Mouse (Mus musculus) yolk sac, embryonic 10.5 days (tissue): ENCODE measurements around the gene Tril.

Experiments used
- DNase-seq: peaks from one replicate; pipeline ENCODE4 v3.0.0-alpha.2; 2017; ENCODE audit warnings: low spot score

Gene Tril

DNA sequence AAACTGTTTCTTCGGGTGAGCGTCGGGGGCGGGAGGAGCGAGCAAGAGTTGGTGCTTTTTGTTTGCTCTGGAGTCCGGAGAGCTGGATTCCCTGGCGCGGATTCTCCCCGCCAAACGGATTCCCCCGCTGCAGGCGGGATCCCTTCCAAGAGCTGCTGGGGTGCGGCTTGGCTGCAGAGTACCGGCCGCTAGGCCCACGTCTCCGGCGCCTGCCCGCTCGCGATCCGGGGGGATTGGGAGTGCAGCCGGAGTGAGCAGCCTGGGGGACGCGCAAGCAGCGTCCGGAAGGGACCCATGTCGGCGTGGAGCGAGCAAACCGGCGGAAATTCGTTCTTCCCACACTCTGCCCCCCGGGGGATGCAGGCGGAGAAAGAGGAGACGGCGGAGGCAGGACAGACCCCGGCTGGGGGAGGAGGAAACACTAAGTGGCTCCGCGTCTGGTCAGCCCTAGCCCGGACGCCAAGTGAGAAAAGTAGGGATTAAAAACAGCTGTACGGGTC, at the start of gene Tril:
Gene Tril (minus strand): TSS at position 345 of the 500 bp plus-strand sequence.
- DNase-seq, result peak; percentile 75

DNA sequence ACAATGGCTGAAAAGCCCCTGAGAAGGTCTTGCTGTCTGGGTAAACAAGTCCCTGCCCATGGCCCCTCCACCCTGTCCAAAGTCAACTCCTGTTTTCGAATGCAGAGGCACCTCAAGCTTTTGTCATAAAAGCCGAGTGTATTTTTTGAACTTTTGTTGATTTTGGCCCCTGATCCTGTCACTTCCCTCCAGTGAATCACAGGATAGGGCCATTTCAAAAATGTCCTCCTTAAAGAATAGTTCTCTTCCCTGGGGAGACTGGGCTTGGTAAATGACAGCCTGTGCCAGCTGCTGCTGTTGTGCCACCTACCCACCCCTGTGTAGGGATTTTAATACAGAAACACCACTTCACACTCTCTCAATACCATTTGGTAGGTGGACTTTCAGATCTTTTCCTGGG, 42.4 kb upstream of the Tril start:
- no peak for DNase-seq

DNA sequence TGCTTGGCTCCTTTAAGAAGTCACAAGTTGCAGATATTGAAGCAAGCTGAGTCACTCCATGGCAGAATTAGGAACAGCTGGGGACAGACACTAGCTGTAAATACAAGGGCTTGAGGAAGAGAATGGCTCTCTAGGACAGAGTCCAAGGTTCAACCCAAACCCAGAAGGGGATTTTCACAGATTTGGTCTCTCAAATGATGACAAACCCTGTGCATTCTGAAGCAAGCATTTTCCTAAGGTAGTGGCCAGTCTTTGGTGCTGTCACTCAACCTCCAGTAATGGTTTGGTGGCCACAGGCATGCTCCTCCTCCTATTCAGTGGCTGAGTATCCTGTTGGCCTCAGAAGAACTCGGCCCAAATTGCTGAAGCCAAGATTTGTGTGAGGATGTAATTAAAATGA, 38.5 kb upstream of the Tril start:
- no peak for DNase-seq

DNA sequence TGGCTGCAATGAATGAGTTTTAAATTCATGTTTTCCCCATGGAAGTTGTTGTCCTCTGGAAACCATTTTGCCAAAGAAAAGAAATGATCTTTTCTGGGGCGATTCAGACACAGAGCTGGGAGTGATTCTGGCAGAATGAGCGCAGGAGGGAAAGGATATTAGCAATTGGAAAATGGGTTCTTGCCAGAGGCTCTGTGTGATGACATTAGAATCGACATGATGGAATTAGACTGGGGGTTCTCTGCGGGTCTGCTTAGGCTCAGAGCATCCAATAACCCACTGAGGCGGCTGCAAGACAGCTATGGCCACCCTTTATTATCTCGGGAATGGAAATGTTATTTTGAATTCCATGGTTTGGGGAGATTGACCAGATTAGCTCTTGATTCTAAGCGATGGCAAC, 37.2 kb upstream of the Tril start:
- no peak for DNase-seq

DNA sequence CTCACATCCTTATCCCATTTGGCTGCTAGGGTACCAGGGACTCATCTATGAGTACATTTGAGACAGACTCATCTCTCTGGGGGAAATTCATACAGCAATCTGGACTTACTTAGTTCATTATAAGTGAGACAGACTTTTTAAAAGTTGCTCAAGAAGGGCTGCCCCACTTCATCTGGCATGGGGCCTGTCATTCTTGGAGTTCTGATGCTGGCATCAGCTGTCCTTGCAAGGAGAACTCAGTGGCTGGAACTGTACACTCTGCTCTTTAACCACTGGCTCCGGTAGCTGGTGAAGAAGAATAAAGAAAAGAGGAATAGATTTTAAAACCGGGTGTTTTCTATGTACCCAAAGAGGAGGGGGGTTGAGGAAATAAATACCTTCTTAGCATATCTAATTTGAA, 36.1 kb upstream of the Tril start:
- no peak for DNase-seq

DNA sequence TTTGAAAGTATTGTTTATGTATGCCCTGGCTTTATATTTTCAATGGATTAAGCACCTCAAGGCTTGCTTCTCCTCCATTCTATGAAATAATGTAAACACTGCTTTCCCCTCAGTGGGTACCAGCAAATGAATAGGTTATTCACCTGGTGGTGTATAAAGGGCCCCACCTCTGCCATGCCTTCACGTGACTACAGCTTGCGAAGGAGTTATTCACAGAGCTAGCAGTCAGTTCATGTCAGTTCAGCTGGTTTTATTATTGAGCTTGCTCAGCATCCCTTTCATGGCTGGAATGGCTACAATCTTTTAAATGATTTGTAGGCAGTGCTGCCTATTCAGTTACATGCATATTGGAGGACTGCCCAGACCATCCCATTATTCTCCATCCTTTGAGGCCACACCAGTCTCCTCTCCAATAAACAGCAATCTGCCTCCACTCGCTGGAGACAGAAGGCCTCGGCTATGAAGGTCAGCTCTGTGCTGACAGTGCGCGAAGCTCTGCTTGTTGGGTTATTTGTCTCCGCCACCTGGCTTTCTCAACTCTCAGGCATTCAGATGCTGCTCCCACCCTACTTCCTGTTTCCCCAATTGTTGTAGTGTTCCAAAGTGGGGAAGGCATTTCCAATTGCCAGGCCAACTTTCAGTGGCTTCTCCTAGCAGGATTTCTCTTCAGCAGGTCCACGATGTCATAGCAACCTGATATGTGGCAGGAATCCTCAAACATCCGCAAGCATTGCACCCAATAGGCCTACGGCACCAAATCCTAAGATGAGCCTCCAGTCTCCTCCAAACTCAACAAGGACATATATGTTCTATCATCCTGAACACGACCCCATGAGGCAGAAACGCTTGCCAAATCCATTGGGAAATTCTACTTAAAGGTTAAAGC, 34.6 kb upstream of the Tril start:
- no peak for DNase-seq

DNA sequence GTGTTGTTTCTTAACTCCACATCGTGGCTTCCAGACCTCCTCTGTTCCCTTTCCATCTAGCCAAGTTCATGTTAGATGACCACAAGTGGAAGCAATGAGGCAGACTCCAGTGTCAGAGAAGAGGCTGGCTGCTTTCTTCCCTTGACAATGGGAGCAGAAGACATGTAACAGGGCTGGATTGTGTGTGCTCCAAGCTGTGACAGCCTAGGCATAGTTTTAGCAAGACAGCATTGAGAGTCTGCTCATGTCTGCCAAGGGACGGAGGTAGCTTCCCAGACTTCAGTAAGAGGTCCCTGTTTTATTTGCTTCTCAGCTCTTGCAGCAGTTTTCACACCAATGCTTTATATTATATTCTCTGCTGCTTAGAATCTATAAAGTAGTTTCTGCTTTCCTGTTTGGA, 33.6 kb upstream of the Tril start:
- DNase-seq, result no peak

DNA sequence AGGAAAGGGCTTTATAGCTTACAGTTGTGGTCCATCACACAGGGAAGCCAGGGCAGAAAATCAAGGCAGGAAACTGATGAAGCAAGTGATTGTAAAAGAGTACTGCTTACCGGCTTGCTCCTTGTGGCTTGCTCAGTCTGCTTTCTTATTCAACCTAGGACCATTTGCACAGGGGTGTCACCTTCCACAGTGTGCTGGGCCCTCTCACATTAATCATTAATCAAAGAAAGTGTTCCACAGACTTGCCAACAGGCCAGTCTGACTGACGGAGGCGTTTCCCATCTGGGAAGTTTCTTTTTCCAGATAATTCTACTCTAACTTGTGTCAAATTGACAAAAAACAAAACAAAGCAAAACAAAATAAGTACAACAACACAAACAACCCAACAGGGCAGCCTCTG, 32.9 kb upstream of the Tril start:
- peak; percentile 12 for DNase-seq

DNA sequence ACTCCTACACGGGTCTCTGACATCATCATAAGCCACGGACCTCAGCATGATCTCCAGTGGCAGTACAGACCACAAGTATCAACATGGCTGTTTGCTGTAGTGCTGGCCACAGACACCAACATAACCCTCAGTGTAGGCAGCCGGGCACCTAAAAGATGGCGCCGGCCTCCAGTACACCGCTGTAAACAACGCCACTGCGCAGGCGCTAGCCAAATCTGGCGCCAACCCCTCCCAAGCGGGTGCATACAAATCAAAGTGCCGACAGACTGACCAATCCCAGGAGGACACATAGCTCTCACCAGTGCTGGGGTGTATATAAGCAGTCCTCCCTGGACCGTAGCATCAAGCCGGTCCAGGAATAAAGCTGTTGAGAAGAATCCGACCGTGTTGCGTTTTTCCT, 24.0 kb upstream of the Tril start:
- no peak for DNase-seq

DNA sequence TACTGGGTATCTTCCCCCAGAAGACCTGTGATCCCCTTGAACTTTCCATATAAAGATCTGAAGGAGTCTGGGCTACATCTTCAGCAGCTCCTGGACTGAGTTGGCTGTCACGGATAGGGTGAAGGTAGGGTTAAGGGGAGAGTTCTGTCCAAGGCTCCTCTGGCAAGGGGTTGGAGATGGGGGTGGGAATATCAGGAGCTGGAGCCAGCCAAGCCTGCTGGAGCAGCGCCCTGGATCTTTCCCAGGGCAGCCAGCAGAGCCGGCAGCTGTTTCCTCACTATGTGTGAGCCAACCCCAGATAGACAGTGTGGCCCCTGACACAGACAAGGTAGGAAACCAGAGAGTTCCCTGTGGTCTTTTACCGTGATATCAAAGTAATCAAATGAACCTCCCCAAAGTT, 4.6 kb upstream of the Tril start:
- no peak for DNase-seq

DNA sequence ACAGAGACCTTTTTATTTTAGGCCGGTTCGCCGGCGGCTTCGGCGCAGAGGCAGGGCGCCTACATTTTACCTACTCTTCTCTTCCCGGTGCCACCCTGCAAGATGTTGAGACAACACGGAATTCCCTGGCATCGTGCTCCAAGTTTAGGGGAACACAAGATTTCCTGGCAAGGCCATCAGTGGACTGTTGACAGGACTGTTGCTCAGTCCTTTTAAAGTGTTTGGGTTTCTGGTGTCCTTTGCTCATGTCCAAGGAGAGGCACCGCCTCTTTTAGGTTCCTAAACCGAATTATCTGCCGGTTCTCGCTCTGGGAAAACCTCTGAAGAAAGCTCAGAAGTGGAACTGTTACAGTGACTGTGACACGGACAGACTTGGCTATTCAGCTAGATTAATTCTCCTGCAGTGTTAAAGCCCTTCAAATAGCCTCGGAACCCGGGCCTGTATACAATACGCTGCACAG, 441 bp upstream of the Tril start:
- no peak for DNase-seq

DNA sequence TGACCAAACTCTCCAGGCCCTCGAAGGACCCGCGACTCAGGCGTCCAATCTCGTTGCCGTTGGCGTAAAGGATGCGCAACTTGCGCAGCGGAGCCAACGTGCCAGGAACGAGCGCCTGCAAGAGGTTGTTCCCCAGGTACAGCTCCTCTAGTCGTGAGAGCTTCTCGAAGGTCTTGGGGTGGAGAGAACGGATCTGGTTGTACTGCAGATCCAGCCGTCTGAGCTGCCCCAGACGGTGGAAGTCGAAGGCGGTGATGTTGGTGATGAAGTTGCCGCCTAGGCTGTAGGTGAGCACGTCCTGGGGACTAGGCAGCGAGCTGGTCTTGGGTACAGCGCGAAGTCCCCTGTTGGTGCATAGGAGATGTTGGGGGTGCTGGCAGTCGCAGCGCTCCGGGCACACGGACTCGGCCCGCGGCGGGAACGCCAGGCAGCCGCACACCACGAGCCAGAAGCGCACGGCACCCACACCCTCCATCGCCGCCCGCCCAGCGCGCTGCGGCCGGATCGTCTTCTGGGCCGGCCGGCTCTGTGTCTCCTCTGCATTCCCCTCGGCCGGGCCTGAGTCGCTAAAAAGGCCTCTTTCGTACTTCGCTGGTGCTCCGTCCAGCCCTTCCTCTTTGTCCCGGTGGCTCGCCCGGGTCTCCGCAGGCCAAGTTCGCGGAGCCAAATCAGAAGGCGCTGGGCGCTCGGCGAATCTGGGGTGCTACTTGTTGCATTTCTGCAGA, 707 bp downstream of the Tril start:
- peak; percentile 20 for DNase-seq

DNA sequence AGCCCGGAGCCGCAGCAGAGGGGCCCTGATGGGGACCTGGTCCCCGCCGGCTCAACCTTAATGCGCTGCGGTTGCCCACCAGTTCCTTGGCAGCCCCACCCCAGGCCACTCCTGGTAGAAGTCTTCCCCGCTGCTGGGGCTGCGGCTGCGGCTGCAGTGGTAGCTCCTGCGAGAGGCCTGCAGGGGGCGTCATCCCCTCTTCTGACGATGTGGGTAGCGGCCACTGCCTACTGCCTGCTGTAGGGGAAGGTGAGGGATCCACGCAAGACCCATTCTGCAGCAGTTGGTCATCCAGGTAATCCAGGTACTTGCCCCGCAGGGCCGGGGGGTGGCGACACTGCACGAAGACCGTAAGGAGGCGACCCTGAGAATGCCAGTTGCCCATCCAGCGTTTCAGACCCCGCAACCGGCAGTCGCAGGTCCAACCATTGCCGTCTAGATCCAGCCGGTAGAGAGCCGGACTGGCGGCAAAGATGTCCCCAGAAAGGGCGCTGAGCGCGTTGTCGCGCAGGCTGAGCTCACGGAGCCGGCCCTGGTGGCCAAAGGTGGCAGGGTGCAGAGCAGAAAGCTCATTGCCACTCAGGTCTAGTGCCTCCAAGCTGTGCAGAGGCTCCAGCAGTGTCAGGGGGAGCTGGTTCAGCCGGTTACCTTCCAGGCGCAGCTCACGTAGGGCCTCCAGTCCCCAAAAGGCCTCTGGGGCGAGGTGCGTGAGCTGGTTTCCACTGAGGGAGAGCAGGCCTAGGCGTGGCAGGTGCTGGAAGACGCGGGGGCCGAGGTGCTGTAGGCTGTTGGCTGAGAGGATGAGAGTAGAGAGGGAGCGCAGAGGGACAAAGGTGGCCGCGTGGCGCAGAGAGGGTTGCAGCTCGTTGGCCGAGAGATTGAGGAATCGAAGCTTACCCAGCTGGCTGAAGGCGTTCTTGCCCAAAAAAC, 1.6 kb downstream of the Tril start:
- peak; percentile 25 for DNase-seq

DNA sequence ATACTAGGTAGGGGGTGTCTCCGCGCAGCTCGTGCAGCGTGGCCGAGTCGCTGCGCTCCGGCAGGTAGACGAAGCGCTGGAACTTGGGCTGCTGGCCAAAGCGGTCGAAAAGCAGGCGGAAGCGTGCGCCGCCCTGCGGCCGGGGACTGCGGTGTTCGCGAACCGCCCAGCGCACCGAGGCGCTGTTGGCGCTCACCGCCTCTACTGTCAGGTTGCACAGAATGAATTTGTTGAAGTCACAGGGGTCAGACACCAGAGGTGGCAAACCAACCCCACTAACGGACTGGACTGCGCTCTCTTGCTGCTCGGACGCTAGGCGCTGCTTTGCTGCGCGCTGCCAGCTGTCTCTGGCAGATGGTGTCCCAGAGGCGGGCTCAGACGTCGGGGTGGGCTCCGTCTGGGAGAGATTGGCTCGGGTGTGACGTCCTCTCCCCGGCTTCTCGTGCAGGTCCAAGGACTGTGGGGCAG, 2.3 kb downstream of the Tril start:
- DNase-seq, result peak; percentile 54

DNA sequence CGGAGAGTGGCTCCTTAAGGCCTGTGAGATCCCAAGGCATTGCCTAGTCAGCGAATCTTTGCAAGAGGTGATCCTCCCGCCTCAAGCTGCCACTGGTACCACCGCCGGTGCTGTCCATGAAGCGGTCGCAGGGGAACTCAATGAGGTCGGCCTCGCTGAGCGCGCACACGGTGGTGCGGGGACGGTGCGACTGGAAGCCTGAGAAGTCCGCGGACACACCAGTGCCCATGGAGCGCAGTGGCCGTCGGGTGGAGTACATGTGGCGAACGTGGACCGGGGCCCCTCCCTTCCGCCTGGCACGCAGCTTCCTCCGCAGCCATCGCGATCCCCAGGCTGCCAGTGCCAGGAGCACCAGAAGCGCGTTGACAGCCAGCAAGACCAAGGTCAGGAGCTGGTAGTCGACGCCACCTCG, 2.9 kb downstream of the Tril start:
- peak; percentile 7 for DNase-seq

DNA sequence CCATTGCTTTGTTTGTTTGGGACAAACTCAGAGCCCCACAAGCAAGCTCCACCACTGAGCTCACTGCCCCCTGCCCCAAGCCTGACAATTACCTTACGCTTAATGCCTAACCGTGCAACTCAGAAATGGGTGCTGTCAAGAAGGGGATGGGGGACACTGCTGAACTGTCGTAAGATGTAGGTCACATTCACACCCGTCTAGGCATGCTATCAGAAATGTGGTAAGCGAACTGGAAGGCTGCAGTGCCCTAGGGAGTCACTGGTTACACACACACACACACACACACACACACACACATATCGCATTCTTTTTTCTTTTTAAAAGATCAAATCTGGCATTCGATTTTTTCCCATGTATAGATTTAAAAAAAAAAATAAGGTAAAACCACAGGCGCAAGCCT, 4.0 kb downstream of the Tril start:
- no peak for DNase-seq

DNA sequence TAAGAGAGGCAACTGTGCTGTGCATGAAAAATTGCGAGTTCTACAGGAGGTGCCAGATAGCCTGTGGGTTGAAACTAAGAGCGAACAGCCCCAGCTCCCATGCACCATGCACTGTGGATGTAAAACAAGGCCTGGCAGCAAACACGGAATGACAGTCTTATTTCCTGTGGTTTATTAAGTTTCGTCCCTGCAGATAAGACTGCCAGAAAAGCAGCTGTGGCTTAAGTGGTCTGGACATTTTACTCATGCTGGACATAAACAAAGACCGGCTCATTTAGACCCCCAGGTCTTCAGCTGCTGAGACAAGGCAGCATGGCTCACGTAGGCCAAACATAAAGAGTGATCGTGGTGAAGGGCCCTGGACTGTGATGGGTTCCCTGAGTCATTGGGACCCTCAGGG, 4.9 kb downstream of the Tril start:
- peak; percentile 5 for DNase-seq

DNA sequence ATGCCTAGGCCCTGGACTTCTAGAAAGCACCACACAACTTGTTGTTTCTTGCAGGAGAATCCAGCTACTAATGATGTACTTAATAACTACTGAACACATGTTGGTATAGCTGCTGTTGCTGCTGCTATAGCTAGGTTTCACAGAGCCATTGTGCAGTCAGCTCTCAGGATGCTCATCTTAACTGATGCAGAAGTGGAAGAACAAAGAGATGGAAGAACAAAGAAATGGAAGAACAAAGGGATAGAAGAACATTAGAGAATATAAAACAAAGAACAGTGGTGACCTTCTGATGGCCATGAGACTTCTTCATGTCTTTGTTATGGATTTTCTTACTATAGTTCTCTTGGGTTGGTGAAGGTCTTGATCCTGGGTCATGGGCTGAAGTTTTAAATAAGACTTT, 6.4 kb downstream of the Tril start:
- DNase-seq, result no peak

DNA sequence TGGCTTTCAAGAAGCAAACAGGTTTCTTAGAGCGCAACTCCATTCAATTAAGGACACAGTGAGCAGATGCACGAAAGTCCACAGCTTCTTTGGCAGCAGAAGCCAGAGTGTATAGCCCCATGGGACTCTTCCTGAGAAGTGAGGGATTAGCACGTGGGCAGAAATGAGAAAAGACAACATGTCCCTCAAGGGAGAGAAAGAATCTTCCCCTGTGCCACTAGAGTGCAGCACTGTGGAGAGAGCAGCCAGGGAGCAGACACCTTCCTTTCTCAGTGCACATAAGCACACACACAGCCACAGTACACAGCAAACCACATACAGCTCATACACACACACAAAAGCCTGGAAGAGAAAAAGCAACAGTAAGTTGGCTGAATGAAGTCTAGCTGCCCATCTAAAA, 8.4 kb downstream of the Tril start:
- DNase-seq, result no peak

DNA sequence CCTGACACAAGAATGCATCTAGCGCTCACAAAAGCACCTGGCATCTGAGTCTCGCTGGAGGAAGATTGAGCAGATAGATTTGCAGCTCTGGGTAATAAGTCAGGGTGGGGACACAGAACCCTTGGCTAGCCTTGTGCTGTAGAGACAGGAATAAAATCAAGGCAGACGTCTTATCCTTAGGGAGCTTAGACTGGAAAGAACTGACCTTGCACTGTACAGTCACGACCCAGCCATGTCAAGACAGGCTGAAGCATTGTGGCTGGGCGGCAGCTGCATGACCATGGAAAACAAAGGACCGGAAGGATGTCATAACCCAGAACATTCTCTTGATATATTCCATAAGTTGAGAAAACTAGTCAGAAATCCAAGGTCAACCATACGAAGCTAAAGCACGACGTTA, 11.8 kb downstream of the Tril start:
- no peak for DNase-seq

DNA sequence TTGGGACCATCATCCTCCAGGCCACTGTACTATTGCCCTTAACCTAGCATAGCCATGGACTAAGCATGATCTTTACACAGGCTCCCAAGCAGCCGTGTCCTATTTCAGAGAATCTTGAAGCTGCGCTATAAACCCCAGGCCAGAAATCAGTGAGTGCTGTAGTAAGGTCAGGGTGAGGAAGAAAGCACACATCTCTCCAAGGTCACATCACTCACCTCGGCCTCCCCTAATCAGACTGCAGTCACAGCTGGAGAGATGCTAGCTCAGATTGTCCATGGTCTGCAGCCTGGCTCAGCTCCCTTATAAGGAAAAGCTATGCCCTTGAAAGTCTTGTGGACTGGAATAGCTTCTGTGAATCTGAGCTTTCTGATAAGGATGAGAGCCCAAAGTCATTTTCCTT, 13.4 kb downstream of the Tril start:
- no peak for DNase-seq

DNA sequence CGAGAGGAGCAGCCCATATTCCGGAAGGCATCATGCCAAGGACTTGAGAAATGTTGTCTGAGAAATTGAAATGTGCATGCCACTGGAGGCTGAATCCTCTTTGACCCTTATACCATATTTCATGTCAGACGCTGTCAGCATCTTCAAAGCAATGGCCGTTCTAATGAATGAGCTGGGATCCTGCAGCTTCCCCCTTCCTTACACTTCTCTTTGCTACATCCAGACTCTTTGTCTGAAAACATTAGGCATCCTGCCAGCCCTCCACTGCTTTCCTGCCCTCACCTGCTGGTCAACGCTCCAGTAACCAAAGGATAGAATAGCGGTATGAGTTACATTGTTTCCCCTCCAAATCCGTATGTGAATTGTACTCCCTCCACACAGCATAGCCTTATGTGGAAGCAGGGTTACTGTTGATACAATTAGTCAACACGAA, 14.0 kb downstream of the Tril start:
- no peak for DNase-seq
